24 mouse cellular contexts compared by ENCODE assay signal in the genomic region with DNA sequence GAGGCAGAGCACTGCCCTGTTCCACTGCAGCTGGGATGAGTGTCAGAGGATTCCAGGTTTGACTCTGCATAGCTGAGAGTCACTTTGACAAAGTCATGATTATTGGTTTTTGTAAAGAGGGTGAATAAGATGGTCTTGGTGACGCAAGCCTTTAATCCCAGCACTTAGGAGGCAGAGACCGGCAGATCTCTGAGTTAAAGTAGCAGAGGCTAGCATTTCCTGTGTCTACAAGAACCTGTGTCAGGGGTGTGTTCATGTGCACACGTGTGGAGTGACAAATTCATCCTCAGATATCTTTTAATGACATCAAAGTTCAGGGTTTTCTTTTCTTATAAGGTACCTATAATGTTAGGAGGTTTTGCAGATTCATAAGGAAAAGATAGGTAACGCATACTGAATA.
"Had no signal": no experiment of that assay in that cellular context is flagged by ENCODE, and none has a peak within 500 bp of the region (broad histone marks: within the 10 kb centered on the region; RNA-seq: fewer than 3 reads in every experiment).

No protein-coding gene starts in this region.

- H3K27me3 ChIP-seq: kidney, embryonic 15.5 days; limb, embryonic 12.5 days; limb, embryonic 15.5 days; liver, embryonic 13.5 days; neural tube, embryonic 12.5 days; neural tube, embryonic 15.5 days; stomach, embryonic 15.5 days had no signal

- H3K36me3 ChIP-seq: neural tube, embryonic 15.5 days; stomach, embryonic 15.5 days had no signal

- DNase-seq: kidney, adult 11 months; kidney, adult 8-10 months; kidney, postnatal 14 days; kidney, postnatal 4 days; layer of hippocampus, adult 9-11 months; left cerebral cortex, postnatal 4 days; liver, embryonic 13.5 days; lung, adult 2 months; lung, postnatal 14 days; lung, postnatal 4 days; midbrain, embryonic 14.5 days; right cerebral cortex, adult 18-20 months; right cerebral cortex, postnatal 25 days; spleen, adult 18-20 months; thymus, postnatal 36 days had no signal

- H3K4me2 ChIP-seq: kidney, embryonic 15.5 days; limb, embryonic 12.5 days; limb, embryonic 15.5 days; liver, embryonic 13.5 days; midbrain, embryonic 11.5 days; neural tube, embryonic 12.5 days; neural tube, embryonic 15.5 days; stomach, embryonic 15.5 days had no signal

- H3K9ac ChIP-seq: kidney, embryonic 15.5 days; limb, embryonic 12.5 days; limb, embryonic 15.5 days; liver, embryonic 13.5 days; neural tube, embryonic 12.5 days; neural tube, embryonic 15.5 days; stomach, embryonic 15.5 days had no signal

- H3K9me3 ChIP-seq: kidney, embryonic 15.5 days; limb, embryonic 12.5 days; limb, embryonic 15.5 days; liver, embryonic 13.5 days; neural tube, embryonic 12.5 days; neural tube, embryonic 15.5 days; stomach, embryonic 15.5 days had no signal

- H3K27ac ChIP-seq: kidney, embryonic 15.5 days; layer of hippocampus, adult 2 months; left cerebral cortex, adult 2 months; limb, embryonic 12.5 days; limb, embryonic 15.5 days; liver, embryonic 13.5 days; neural tube, embryonic 12.5 days; neural tube, embryonic 15.5 days; stomach, embryonic 15.5 days had no signal

- H3K4me1 ChIP-seq: limb, embryonic 12.5 days; stomach, embryonic 15.5 days had no signal

- H3K4me3 ChIP-seq: kidney, embryonic 15.5 days; layer of hippocampus, adult 2 months; left cerebral cortex, adult 2 months; limb, embryonic 12.5 days; limb, embryonic 15.5 days; liver, embryonic 13.5 days; neural tube, embryonic 12.5 days; neural tube, embryonic 15.5 days; stomach, embryonic 15.5 days had no signal
